Mouse (Mus musculus): ENCODE results near the gene Jchain. TPM values are rescaled to one million over a fixed set of nuclear protein-coding genes. Genes with fewer than 3 reads are reported as not detected.

Jchain gene
- polyA plus RNA-seq, 1 experiment from 2014 or later, result 0.09 TPM

DNA sequence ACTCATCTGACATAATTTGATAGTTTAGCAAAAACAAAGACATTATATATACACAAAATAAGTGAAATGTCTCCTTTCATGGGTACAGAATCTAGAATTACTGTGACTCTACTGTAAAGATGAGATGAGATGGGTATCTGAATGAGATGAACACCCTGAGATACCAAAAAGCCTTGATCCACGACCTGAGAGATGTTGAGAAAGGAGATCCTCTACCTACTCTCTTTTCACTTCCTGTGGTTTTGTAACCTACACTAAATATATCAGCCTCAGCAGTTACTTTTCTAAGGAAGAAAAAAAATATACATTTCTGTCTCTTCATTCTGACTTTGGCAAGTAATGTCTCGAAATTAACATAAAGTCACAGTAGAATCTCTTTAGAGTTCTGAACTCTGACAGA lies 38.7 kb downstream of the Jchain start:
- Histone ChIP-seq H3K9me3 (ENCODE audit: low read length) (no peaks in the 10 kb centered on the region), H3K36me3 (replicated peaks; ENCODE audit: insufficient read depth, low read length) (no peaks in the 10 kb centered on the region), H3K4me1 (ENCODE audit: insufficient read depth) (no peaks in the 10 kb centered on the region), H3K4me2 (ENCODE audit: low read depth, low read length) (no peak overlapping the region), H3K27me3 (ENCODE audit: insufficient read depth, low read length) (no peaks in the 10 kb centered on the region), H3K4me3 (ENCODE audit: low read depth, low read length) (no peak overlapping the region), H3K27ac (ENCODE audit: low read depth) (no peak overlapping the region), H3K9ac (replicated peaks) (no peak overlapping the region)
- no peak for DNase-seq
- WGBS (ENCODE audit: insufficient replicate concordance), result 55% methylated on average over 2 of the region's 2 CpGs
- no peak for TF ChIP-seq CTCF (IDR thresholded peaks at IDR 0.05; ENCODE audit: low read depth)
- TF ChIP-seq EP300 (IDR thresholded peaks at IDR 0.05; ENCODE audit: low read depth), result no peak
- no peak for ATAC-seq

DNA sequence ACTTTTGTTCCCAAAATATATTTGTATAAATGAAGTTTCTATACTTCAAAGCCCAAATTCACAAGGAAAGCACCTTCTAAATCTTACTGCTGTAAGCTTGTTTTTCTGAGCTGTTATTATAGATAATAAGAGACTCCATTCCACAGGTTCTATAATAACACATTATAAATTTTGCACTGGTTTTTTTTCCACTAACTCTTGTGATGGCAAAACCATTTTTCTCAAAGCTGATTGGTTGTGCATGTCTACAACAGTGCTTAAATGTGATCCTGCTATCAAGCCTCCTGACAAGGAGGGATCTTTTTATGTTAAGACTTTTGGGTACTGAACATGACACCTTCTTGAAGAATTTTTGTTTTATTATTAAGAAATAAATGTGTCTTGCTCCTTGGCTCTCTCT lies 40.0 kb downstream of the Jchain start, which contains the start of gene Enam:
Gene Enam, plus strand, starts transcription at position 301 of the 400 bp plus-strand sequence.
- Histone ChIP-seq H3K4me2 (ENCODE audit: low read depth, low read length) (no peak within 1 kb of the TSS), H3K9ac (replicated peaks) (no peak within 1 kb of the TSS), H3K4me3 (ENCODE audit: low read depth, low read length) (no peak within 1 kb of the TSS), H3K36me3 (replicated peaks; ENCODE audit: insufficient read depth, low read length) (no peaks in the 10 kb centered on the region), H3K27me3 (ENCODE audit: insufficient read depth, low read length) (no peaks in the 10 kb centered on the region), H3K4me1 (ENCODE audit: insufficient read depth) (no peaks in the 10 kb centered on the region), H3K9me3 (ENCODE audit: low read length) (no peaks in the 10 kb centered on the region), H3K27ac (ENCODE audit: low read depth) (no peak within 1 kb of the TSS)
- no peak for DNase-seq
- no peak for TF ChIP-seq CTCF (IDR thresholded peaks at IDR 0.05; ENCODE audit: low read depth)
- no peak for TF ChIP-seq EP300 (IDR thresholded peaks at IDR 0.05; ENCODE audit: low read depth)
- no peak for ATAC-seq

Other genes with a start within 250 kb of the Jchain start
- gene Prol1, start 210.6 kb downstream of the Jchain start, polyA plus RNA-seq (2015; fragmentation: Nextera tagmentation; extraction: Ambion mirVana), result not detected in 2 replicates
- not detected in 2 replicates for gene Amtn, start 151.8 kb downstream of the Jchain start, polyA plus RNA-seq (2015; fragmentation: Nextera tagmentation; extraction: Ambion mirVana)
- gene Ambn, start 71.9 kb downstream of the Jchain start, polyA plus RNA-seq (2015; fragmentation: Nextera tagmentation; extraction: Ambion mirVana), result not detected in 2 replicates
- gene Enam, start 39.9 kb downstream of the Jchain start, polyA plus RNA-seq (2015; fragmentation: Nextera tagmentation; extraction: Ambion mirVana), result not detected in 2 replicates
- gene Utp3, start 26.6 kb upstream of the Jchain start, polyA plus RNA-seq (2015; fragmentation: Nextera tagmentation; extraction: Ambion mirVana), result 27.2 and 27.6 TPM in 2 replicates
- gene Rufy3, start 37.1 kb upstream of the Jchain start, polyA plus RNA-seq (2015; fragmentation: Nextera tagmentation; extraction: Ambion mirVana), result 6.8 and 7.0 TPM in 2 replicates
- gene Grsf1, start 148.3 kb upstream of the Jchain start, polyA plus RNA-seq (2015; fragmentation: Nextera tagmentation; extraction: Ambion mirVana), result 35.9 and 42.0 TPM in 2 replicates
- 5.3 and 6.2 TPM in 2 replicates for gene Mob1b, start 193.0 kb upstream of the Jchain start, polyA plus RNA-seq (2015; fragmentation: Nextera tagmentation; extraction: Ambion mirVana)
- gene Dck, start 237.1 kb upstream of the Jchain start, polyA plus RNA-seq (2015; fragmentation: Nextera tagmentation; extraction: Ambion mirVana), result 44.7 and 46.8 TPM in 2 replicates